Mouse (Mus musculus): ENCODE measurements at regions not wholly inside any gene's neighbourhood (a gene's known extent, or its start where the extent isn't known, plus 50 kb on each side); places are given as distances from the start of the nearest gene placed in this dataset.

DNA sequence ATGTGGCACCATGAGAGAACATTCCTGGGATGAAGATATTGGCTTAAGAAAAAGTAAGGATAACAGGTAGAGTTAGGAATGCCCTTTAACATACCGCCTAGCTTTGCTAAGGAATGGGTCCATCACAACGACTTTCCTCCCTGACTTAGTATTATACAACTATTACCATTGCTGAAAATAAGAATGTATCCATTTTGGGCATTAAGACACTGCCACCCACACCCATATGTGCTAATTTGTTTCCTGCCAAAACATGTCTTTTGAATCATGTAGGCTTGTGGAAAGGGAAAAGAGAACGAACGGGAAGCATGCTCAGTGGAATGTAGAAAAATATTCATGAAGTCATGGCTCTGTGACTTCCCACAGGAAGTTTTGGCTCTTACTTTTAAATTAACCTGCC, 641.7 kb downstream of the Epha4 start:
- intact Hi-C loops (cut with DNase I): no loop called here

DNA sequence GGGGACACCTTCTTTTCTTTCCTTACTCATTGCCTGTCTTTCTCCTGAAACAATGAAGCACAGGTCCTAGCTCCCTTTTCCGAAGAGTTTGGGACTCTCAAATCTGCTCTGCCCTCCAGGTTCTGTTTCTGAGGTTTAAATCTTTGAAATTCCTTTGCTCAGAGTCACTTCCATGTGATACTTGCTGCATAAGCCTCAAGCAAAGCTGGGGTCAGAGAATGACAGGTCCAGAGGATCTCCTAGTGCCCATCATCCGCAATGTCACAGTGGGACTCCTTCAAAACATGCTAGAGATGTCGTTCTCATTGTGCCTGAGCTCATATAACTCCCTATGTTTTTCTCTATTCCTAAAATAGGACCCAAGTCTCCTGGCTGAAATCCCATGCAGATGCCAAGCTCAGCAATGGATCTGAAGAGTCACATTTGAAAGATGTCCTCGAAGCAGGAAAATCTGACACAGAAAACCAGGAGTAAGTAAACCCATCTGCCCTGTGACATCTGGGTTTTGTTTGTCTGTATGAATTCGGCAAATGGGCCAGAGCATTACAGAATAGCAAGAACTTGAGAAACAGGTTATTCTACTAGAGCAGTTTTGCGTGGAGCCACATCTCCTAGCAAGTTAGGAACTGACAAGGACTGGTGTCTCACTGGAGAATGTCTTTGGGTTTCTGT, 634.6 kb downstream of the Epha4 start:
- intact Hi-C loops (cut with DNase I): no loop called here

DNA sequence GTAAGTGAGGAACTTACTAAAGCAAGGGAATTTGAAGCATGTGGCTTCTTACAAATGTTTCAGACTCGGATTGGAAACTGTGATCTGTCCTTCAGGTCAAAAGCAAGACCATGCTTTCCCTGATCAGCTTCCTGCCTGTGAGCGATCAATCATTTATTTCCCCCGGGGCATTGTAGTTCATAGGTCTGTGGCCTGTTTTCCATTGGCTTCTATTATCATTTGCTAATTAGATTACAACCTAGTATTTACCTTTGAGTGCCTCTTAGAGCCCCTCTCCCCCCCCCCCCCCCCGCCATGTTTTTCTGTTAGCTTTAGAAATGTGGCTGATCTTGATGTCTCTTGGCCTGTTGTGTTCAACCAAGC, 634.1 kb downstream of the Epha4 start:
- intact Hi-C loops (cut with DNase I): no loop called here

DNA sequence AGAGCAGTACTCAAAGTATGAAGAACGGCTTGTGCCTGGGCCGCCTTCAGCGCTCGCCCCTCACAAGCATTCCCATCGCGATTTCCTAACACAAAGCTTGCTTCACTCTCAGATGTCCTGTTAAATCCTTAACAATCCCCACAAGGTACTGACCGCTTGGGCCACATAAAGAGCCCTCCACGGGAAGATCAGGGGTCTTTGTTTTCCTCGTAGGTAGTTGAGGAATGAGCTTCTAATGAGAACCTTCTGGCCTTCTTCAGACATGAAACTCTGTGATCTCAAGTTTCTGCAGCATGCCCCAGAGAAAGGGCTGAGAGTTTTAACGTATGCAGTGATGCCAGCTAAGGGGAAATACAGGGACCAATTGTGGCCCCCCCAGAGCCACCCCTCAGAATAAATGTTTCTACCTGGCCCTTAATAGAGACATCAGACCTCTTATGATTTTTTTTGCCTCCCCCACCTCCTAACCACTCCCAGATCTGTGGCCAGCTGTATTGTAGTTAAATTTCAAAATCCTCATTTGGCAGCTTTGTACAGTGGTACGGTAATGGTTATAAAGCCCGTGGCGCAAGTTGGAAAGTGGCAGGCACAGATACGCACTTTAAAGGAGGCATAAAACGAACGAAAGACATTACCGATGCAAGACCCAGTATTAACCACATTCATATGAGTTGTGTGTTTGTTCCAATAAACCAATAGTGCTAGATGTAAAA, 618.6 kb downstream of the Epha4 start:
- intact Hi-C loops (cut with DNase I): no loop called here

DNA sequence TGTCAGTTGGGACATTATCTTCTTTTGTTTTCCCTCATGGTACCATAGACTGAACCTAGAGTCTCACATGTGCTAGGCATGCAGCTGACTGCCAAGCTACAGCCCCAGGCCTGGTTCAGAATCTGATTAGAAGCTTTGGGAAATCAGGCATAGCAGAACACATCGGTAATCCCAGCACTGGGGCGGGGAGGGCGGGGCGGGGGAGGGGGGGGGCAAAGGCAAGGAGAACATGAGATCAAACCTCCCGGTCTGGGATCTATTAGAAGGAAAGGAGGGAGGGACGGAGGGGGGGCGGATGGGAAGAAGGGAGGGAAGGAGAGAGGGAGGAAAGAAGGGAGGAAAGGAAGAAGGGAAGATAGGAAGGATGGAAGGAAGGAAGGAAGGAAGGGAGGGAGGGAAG, 617.5 kb downstream of the Epha4 start:
- intact Hi-C loops (cut with DNase I): no loop called here

DNA sequence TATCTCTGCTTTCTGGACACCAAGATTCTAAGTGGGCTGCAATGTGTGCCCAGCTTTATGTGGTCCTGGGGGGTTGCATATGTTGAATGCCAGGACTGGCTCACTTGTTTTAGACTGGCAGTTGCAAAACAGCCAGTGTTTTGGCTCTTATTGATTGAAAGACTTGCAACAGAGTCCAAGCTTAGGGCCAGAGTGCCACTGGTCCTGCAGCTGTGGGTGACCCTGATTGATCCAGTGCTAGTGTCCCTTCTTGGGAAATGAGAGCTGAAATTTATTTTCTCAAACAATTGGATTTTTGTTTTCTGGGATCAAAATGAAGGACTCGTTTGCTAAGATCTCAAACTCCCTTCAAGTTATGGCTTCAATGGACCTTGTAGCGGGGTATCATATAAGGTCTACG, 603.4 kb downstream of the Epha4 start:
- intact Hi-C loops (cut with DNase I): no loop called here

DNA sequence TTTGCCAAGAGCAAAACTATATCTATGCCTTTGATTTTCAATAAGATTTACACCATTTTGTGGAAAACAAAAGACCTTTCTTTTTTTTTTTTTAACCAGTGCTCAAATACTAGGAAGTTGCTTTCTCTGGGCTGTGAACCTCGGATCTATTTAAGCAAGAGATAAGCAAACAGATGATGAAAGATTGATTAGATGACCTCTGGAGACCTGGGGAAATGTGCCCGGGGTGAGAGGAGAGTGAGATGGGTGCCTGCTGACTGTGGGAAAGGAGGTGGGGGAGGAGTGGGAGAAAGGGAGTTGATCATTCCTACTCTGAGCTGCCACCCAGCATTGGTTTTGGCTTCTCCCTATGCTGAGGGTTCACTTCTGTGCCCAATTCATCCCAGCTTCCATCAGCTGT, 595.3 kb downstream of the Epha4 start:
- intact Hi-C loops (cut with DNase I): no loop called here

DNA sequence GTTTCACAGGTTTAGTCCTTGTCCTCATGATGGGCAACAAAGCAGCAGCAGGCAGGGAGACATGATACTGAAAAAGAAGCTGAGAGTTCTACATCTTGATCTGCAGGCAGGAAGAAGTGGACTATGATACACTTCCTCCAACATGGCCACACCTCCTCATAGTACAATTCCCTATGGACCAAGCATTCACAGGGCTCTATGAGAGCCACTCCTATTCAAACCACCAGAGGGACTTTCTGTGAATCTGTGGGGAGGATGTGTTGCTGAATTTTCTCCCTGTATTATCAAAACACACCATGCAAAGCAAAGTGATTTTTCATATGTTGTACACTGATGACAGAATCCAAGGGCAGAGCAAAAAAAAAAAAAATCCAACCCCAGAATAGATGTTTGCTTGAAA, 594.3 kb downstream of the Epha4 start:
- intact Hi-C loops (cut with DNase I): no loop called here

DNA sequence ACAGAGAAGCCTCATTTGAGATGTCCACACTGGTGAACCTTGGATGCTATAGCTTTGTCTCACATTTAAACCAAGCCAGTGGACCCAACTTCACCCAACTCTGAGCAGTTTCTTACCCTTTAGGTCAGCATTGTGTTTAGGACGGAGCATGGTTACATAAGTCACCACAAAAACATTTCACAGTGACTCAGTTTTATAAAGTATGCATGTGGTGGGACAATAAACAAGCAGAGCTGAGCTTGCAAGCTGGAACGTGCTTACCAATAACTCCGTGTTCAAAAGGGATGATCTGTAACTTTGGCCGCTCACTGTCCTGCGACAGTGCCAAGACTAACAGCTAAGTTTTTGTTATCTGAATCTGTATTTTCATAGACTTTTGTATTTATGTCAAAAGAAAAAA, 587.8 kb downstream of the Epha4 start:
- intact Hi-C loops (cut with DNase I): no loop called here

DNA sequence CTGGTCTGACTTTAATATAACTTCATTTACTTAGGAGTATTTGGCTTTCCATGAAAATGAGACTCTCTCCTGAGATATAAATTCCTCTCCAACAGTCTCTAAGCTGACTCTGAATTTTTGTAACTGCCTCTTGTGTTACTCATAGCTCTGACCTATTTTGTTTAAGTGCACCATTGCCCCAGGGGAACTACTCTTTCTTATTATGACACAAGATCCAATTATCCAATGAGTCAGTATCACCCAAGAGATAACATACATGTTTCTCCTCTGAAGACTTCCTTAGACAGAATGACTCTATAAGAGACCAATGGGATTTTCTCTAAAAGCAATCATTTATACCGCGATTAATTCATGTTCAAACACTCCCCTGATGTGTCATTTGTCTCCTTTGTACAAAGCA, 586.9 kb downstream of the Epha4 start:
- intact Hi-C loops (cut with DNase I): no loop called here

DNA sequence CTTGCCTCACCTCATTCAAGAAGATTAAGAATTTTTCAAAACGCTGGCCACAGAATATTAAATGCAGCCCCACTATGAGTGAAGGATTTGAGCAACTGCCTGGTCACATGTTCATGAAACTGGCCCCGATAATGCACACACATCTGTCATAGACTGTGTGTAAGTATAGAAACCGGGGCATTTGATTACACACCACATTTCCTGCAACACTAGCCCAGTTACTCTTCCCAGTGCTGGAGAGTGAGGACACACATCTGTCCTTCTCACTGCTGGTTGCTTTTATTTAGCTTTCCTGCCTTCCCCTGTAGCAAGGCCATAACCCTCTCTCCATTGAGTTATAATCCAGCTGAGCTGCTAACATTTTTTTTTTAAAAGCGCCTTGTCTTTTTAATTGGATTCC, 581.4 kb downstream of the Epha4 start:
- intact Hi-C loops (cut with DNase I): no loop called here

DNA sequence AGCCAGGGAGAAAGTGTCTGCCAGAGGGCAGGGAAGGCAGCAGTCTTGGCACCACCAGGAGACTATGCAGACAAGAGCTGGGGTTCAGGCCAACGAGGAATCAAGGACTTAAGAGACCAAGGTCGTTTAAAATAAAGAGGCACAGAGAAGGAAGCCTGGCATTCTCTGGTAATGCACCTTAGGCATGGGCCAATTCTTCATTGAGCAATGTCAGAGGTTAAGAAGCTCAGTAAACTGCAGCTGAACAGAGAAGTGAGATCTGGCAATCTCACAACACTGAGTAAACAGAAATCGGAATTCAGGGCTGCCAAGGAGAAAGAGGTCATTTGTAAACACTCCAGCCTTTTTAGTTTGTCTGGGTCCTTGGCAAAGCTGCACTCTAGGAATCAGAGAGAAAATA, 572.2 kb downstream of the Epha4 start:
- intact Hi-C loops (cut with DNase I): no loop called here

DNA sequence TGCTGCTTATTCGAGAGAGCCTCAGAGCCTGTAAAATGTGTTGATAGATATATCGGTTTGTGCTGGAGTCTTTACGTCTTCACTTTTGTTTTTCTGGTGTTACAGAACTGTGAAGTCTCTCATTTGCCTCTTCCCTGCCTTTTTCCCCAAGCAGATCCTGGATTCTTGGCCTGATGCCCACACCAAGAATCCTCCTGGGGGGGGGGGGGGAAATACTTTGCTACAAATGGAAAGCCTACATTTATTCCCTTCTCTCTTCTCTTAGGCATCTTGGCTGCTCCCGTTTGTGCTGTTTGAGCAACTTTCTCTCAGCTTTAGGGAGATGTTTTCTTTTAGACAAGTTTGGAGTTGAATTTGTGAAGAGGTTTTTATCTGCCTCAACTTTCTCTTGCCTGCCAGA, 570.8 kb downstream of the Epha4 start:
- intact Hi-C loops (cut with DNase I): no loop called here

DNA sequence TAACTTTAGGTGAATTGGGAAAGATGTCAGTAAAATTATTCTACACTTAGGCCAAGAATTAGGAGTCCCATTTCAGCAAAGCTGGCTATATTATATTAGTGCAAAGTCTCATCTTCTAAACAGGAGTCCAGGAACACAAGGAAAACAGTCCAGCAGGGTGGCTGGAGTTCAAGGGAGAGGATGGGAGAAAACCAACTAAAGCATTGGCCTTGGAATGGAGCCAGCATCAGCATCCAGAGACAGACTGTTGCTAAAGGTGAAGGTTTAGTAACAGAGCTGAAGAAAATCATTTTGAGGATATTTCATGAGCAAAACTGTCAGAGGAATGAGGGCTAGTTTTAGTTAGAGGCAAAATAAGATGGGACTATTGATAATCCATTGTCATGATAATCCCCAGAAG, 559.9 kb downstream of the Epha4 start:
- intact Hi-C loops (cut with DNase I): no loop called here

DNA sequence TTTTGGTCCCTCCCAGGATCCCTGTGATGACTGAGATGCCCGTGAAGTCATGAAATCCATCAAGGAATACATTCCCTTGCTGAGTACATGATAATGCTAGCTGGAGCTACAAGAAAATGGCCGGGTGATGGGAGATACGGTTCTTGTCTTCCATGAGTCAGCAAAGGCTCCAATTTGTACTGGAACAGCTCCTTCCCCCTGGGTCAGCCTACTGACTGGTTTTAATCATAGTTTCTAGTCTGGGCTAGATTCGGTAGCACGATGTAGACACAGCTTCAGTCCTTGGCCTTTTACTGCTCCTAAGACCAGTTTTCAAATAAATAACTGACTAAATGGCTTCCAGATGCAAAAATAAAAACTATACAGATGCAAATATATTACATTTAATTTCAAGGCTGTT, 557.5 kb downstream of the Epha4 start:
- intact Hi-C loops (cut with DNase I): no loop called here

DNA sequence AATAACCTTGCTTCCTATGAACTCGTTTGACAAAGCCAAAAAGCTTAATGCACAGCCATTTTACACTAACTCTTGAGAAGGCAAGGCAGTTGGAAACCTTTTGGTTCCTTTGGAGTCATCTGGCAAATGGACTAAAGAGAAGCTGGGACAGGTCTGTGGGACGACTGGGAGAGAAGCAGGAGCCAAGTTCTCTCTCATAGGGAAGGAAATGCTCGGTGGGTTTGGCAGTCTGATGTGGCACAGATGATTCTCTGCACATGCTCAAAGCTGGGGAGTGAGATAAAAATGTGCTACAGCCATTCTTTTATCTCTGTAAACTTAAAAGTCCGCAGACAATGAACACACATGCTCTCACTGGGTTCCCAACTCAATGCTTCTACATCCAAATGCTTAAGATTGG, 556.2 kb downstream of the Epha4 start:
- intact Hi-C loops (cut with DNase I): no loop called here

DNA sequence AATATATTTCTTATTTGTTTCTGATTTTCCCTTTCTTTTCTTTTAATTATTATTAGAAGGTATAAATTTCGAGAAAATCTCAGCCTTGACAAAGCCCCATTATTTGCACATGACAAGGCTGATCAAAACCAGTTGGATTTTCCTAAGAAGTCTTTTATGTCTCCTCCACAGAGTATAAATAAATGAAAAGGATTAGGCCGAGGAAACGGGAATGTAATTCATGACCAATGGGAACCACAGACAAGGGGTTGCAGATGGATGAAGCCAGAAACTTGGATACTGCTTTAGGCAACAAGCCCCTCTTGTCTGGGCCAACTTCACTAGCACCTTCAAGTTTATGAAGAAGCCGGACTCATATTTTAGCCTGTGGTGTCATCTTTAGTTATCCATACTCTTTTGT, 542.4 kb downstream of the Epha4 start:
- intact Hi-C loops (cut with DNase I): no loop called here

DNA sequence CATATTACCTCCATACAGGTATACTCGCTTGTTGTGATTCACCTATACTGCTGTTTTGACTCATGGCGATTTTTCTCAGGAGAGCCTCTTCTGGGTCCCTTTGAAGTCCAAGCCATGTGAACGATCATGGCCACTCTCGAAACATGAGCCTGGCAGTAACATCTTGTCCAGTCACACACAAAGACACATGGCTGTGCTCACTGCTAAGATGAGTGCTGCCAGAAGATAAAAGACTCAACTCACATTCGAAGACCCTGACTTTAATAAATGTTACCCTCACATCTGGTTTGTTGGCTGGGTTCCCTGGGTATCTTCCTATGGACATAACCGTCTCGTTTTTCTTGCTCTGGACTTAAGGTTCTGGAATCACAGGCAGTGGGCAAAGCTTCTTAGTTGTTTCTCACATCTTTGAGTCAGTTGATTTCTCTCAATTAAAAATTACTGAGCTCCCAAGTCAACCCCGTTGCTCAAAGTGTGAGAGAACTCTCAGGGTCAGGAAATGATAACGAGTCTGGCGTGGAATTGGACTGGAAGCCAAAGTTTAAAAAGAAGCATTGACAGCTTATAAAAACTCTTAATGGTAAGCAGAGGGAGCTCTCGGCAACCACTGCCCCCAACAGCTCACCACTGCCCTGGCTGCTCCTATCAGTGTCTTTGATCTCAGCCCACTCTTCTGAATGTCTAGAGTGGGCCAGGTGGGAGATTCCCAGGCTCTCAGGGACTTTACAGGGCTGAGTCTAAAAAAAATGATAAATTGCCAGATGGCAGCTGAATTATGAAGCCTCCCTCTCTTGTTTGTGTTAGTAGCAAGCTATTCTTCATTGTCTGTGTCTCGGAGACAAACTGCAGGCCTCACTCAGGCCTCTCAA, 539.6 kb downstream of the Epha4 start:
- intact Hi-C loops (cut with DNase I): no loop called here

DNA sequence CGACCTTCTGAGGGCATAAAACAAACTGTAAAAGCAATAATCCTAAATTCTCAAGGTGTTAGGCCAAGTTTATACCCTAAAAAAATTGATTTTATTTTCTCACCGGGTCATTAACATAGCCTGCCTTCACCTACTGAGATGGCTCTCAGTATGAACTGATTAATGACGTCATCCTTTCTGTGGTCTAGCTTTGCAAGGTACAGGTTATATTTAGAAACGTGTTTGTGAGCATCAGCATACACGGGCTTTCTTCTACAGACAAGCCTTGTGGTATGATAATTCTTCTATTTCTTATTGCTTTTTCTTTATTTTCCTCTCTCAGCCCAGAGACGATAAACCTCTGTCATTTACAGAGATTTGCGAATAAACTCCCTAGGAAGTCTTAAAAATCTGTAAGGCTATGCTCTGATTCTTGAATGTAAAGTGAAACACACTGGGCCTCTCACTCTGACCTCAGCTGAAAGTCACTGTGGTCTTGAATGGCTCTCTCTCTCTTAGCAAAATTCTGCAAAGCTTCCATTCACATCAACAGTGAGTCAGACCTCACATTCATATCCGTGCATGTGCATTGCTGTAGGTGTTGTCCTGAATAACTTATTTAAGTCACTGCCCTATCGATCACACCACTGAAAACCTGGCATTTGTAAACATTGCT, 534.3 kb downstream of the Epha4 start:
- intact Hi-C loops (cut with DNase I): no loop called here

DNA sequence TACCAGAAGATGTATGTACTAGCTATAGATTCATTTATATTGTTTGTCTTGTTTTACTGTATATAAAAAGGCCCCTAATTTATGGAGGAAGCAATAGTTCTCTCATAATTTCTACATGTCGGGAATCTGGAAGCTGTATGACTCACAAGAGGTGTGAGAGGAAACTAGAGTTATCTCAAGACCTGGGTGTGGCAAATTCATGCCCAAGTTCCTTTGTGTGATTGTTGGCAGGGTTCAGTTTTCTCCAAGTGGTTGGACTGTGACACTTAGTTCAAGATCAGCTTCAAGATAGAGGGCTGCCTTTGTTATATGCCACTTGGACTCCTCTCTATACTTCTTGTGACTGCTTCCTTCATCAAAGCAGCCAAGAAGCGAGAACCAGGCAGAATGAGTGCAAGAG, 521.1 kb downstream of the Epha4 start:
- intact Hi-C loops (cut with DNase I): no loop called here

DNA sequence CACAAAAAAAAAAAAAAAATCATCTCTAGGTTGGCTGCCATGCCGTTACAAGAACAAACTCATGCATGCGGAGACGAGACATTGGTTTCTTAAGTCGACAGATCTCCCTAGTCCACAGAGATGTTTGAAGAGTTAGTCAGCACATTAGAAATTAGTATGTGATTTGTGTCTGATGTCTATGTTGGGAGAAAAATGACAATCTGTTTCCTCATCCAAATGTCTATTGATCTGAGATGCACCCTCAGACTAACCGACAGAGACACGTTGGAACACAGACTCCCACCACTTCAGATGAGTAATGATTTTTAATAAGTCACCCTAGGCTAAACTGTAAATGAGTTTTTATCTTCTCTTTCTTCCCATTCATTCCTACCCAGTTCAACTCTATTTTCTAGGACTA, 506.9 kb downstream of the Epha4 start:
- intact Hi-C loops (cut with DNase I): no loop called here

DNA sequence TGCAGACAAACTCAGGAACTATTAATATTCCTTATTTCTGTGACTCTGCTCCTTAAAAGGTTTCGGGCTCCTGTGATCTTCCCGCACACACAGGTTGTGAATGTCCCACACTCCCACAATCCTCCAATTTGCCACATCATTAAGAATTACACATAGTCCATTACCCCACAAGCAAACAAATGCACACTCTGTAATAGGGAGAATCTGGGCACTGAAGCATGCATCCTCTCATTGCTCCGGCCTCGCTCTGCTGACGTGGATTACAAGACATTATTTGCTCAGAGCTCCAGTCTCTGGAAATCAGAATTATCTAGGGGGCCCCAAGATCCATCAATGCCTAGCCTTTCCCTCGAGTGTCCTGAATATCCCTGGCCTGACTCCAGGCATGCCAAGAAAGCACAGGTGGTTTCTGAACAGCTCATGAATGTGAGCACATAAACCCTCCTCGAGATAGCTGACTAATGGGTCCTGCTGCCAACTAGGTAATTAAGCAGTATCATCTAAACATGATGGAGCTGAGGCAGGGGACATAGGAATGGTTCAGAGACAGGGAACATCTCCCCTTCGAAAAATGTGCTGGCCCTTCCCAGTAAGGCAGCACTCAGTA, 504.2 kb downstream of the Epha4 start:
- intact Hi-C loops (cut with DNase I): no loop called here
